Comparison of ENCODE assay signal across 11 mouse cellular contexts in genomic region chr14:54712861-54713260, GRCm38 (mm10). TPM values are rescaled to one million over a fixed set of nuclear protein-coding genes. Genes with fewer than 3 reads are reported as not detected.
DNase-seq lines count a peak whose midpoint lies in the region; ATAC-seq lines count a peak whose summit lies in the region.
"Had no signal": no experiment of that assay in that cellular context is flagged by ENCODE, and none has a peak within 500 bp of the region (broad histone marks: within the 10 kb centered on the region; RNA-seq: fewer than 3 reads in every experiment).

No protein-coding gene starts in this region.

- ATAC-seq in granulocyte monocyte progenitor cell, adult 5-6 weeks (replicated peaks; ENCODE audit: poor library complexity, severe bottlenecking), result peak; percentile 59
- ATAC-seq in liver, embryonic 11.5 days (replicated peaks; ENCODE audit: low FRiP score), result peak; percentile 37; the same call in 1 of the 2 replicates
- ATAC-seq in megakaryocyte progenitor cell, adult 5-6 weeks (replicated peaks; ENCODE audit: poor library complexity), result peak; percentile 41
- ATAC-seq: intestine, postnatal 0 days had no signal

- H3K36me3 ChIP-seq in liver, embryonic 11.5 days (ENCODE audit: control insufficient read depth, insufficient read depth, low read length), result no peaks in the 10 kb centered on the region

- H3K4me2 ChIP-seq in liver, embryonic 11.5 days, result 0 out of 2 replicates have a peak overlapping the region, but pooled peaks have one; percentile 10

- no peak overlapping the region for H3K9ac ChIP-seq in liver, embryonic 11.5 days (ENCODE audit: low read depth, low read length)

- H3K4me3 ChIP-seq in liver, embryonic 11.5 days (ENCODE audit: low read depth, low read length), result no peak overlapping the region

- 39% methylated on average over 8 of the region's 8 CpGs for WGBS in liver, embryonic 11.5 days

- peak; percentile 46 for DNase-seq in layer of hippocampus, adult 9-11 months
- DNase-seq in layer of hippocampus, postnatal 10 days (ENCODE audit: low spot score in 2 of 2), result no peak
- no peak for DNase-seq in liver, embryonic 11.5 days (ENCODE audit: low spot score)
- no peak for DNase-seq in neural tube, embryonic 10.5 days (ENCODE audit: extremely low spot score, low spot score)
- DNase-seq in frontal cortex, postnatal 14 days (ENCODE audit: low spot score in 2 of 2), result no peak
- DNase-seq: gastrocnemius, postnatal 10 days; midbrain, embryonic 14.5 days; right cerebral cortex, adult 18-20 months had no signal

- H3K27ac ChIP-seq in liver, embryonic 11.5 days (ENCODE audit: low read depth, low read length), result peak overlapping the region; percentile 27; the same call in 1 of the 2 replicates

- H3K9me3 ChIP-seq in liver, embryonic 11.5 days (ENCODE audit: control insufficient read depth, low read length), result no peaks in the 10 kb centered on the region

- no peaks in the 10 kb centered on the region for H3K4me1 ChIP-seq in liver, embryonic 11.5 days (replicated peaks; ENCODE audit: control insufficient read depth, insufficient read depth, low read length)

- peaks cover 30% of the 10 kb centered on the region for H3K27me3 ChIP-seq in liver, embryonic 11.5 days (replicated peaks; ENCODE audit: control insufficient read depth, insufficient read depth, low read length)

RNA-seq across cellular contexts. Expression of gene Cebpe, which starts 0.9 kb away (rescaled TPM):
- total RNA-seq in layer of hippocampus, postnatal 10 days (2021), result not detected
- 23.1 and 45.9 TPM in 2 replicates for total RNA-seq in granulocyte monocyte progenitor cell, adult 5-6 weeks (2014; fragmentation: Nextera tagmentation)
- 57.2 and 63.7 TPM in 2 replicates for total RNA-seq in granulocyte monocyte progenitor cell, adult 5-6 weeks (2017)
- polyA plus RNA-seq in liver, embryonic 11.5 days (2014; fragmentation: Nextera tagmentation; extraction: Ambion mirVana), result 2.0 and 3.1 TPM in 2 replicates
- total RNA-seq in megakaryocyte progenitor cell, adult 5-6 weeks (2015), result 24.2 and 33.5 TPM in 2 replicates
- 52.6 and 82.0 TPM in 2 replicates for total RNA-seq in megakaryocyte progenitor cell, adult 5-6 weeks (2017)
- polyA plus RNA-seq: intestine, postnatal 0 days; midbrain, embryonic 14.5 days had no signal

RNA-seq across cellular contexts. Expression of gene Gm29776, which starts 14.2 kb away (rescaled TPM):
- not detected for total RNA-seq in layer of hippocampus, postnatal 10 days (2021)
- 0.15 TPM in 1 of 2 replicates, not detected in the other for total RNA-seq in granulocyte monocyte progenitor cell, adult 5-6 weeks (2014; fragmentation: Nextera tagmentation)
- 0.22 TPM in 1 of 2 replicates, not detected in the other for total RNA-seq in granulocyte monocyte progenitor cell, adult 5-6 weeks (2017)
- polyA plus RNA-seq in liver, embryonic 11.5 days (2014; fragmentation: Nextera tagmentation; extraction: Ambion mirVana), result 0.07 TPM in 1 of 2 replicates, not detected in the other
- total RNA-seq in megakaryocyte progenitor cell, adult 5-6 weeks (2015), result 0.12 TPM in 1 of 2 replicates, not detected in the other
- total RNA-seq in megakaryocyte progenitor cell, adult 5-6 weeks (2017), result not detected in 2 replicates
- total RNA-seq: gastrocnemius, postnatal 10 days had no signal
- polyA plus RNA-seq: intestine, postnatal 0 days had no signal

RNA-seq across cellular contexts. Expression of gene Acin1, which starts 26.1 kb away (rescaled TPM):
- total RNA-seq in layer of hippocampus, postnatal 10 days (2021), result 100 to 1,000 TPM; 208 to 213 TPM
- total RNA-seq in granulocyte monocyte progenitor cell, adult 5-6 weeks (2014; fragmentation: Nextera tagmentation), result 236 and 252 TPM in 2 replicates
- total RNA-seq in granulocyte monocyte progenitor cell, adult 5-6 weeks (2017), result 198 and 208 TPM in 2 replicates
- polyA plus RNA-seq in liver, embryonic 11.5 days (2014; fragmentation: Nextera tagmentation; extraction: Ambion mirVana), result 98.8 and 109 TPM in 2 replicates
- total RNA-seq in megakaryocyte progenitor cell, adult 5-6 weeks (2015), result 170 and 177 TPM in 2 replicates
- total RNA-seq in megakaryocyte progenitor cell, adult 5-6 weeks (2017), result 223 and 235 TPM in 2 replicates

RNA-seq across cellular contexts. Expression of gene 1700123O20Rik, which starts 26.8 kb away (rescaled TPM):
- 10 to 100 TPM; 25.5 to 28.1 TPM for total RNA-seq in layer of hippocampus, postnatal 10 days (2021)
- 44.3 and 69.7 TPM in 2 replicates for total RNA-seq in granulocyte monocyte progenitor cell, adult 5-6 weeks (2014; fragmentation: Nextera tagmentation)
- 42.2 and 50.0 TPM in 2 replicates for total RNA-seq in granulocyte monocyte progenitor cell, adult 5-6 weeks (2017)
- polyA plus RNA-seq in liver, embryonic 11.5 days (2014; fragmentation: Nextera tagmentation; extraction: Ambion mirVana), result 76.1 and 81.1 TPM in 2 replicates
- 75.7 and 80.2 TPM in 2 replicates for total RNA-seq in megakaryocyte progenitor cell, adult 5-6 weeks (2015)
- 47.3 and 52.3 TPM in 2 replicates for total RNA-seq in megakaryocyte progenitor cell, adult 5-6 weeks (2017)

Comparison
In these comparisons a context has a peak if more than half of its experiments do, and no peak if none do; other contexts are left out.
1. RNA of gene Cebpe, which starts 0.9 kb away (total RNA-seq): 24.2 to 82.0 TPM in megakaryocyte progenitor cell, adult 5-6 weeks and 23.1 to 63.7 TPM in granulocyte monocyte progenitor cell, adult 5-6 weeks; not detected in layer of hippocampus, postnatal 10 days; every median in the first group is over 10 times any median in the second.
2. Peak in every context shown above with its lines, with median percentiles within 50 percentile points of each other: ATAC-seq.